Mouse (Mus musculus) intestine, postnatal 0 days (tissue): ENCODE measurements around the gene Fam189b. TPM values are rescaled to one million over a fixed set of nuclear protein-coding genes. Genes with fewer than 3 reads are reported as not detected.
"Not testable (repeated sequence)": the region's sequence is repeated elsewhere in the genome, so short reads cannot be mapped to it uniquely, and the experiment has no call there.

Experiments used
- ATAC-seq: fragments of 200-750 bp; cut with Nextera tagmentation; 2 replicates; pipeline ENCODE4 v1.8.0; 2017; ENCODE audit warnings: mild to moderate bottlenecking, moderate TSS enrichment, moderate library complexity
- H3K27ac ChIP-seq: fragments of 300-500 bp; sonication (generic); 2 replicates; pipeline ENCODE4 v1.5.1; 2014; ENCODE audit warnings: mild to moderate bottlenecking, low read depth, low read length, moderate library complexity
- H3K27me3 ChIP-seq: fragments of 300-500 bp; sonication (generic); replicated peaks from 2 replicates; pipeline ENCODE4 v1.6.1; 2014; ENCODE audit warnings: low read length, mixed read lengths; ENCODE audit not compliant: control insufficient read depth, insufficient read depth
- H3K36me3 ChIP-seq: fragments of 300-500 bp; sonication (generic); 2 replicates; pipeline ENCODE4 v1.6.1; 2014; ENCODE audit warnings: mild to moderate bottlenecking, moderate library complexity; ENCODE audit not compliant: control insufficient read depth, insufficient read depth
- H3K4me1 ChIP-seq: fragments of 300-500 bp; sonication (generic); replicated peaks from 2 replicates; pipeline ENCODE4 v1.6.1; 2014; ENCODE audit warnings: antibody characterized with exemption, low read length, mixed read lengths; ENCODE audit not compliant: control insufficient read depth, insufficient read depth
- H3K4me2 ChIP-seq: fragments of 300-500 bp; sonication (generic); replicated peaks from 2 replicates; pipeline ENCODE4 v1.6.1; 2014; ENCODE audit warnings: low read depth, mild to moderate bottlenecking, moderate library complexity
- H3K4me3 ChIP-seq: fragments of 300-500 bp; sonication (generic); 2 replicates; pipeline ENCODE4 v1.5.1; 2014; ENCODE audit warnings: low read depth, low read length
- H3K9ac ChIP-seq: fragments of 300-500 bp; sonication (generic); 2 replicates; pipeline ENCODE4 v1.6.1; 2014; ENCODE audit warnings: mild to moderate bottlenecking, low read depth, low read length
- H3K9me3 ChIP-seq: fragments of 300-500 bp; sonication (generic); 2 replicates; pipeline ENCODE4 v1.6.1; 2016; ENCODE audit warnings: mixed run types; ENCODE audit not compliant: control insufficient read depth
- CTCF ChIP-seq: sonication (generic); IDR thresholded peaks from 2 replicates; pipeline ENCODE4 v1.5.1; 2016; ENCODE audit warnings: low read depth, mild to moderate bottlenecking, control low read depth, antibody characterized with exemption, moderate library complexity
- WGBS: fragments of 180-500 bp; shearing (Covaris S2); extraction: QIAGEN DNeasy Blood & Tissue Kit; methylation state at CpG from one replicate; pipeline ENCODE4 v1.1.7; 2014; 5-methylcytosine and 5-hydroxymethylcytosine counted together
- polyA plus RNA-seq: library from polyadenylated mRNA; unstranded; fragments of >200 nt; fragmentation: Nextera tagmentation; extraction: Ambion mirVana; gene quantifications from 2 replicates; pipeline ENCODE4 v1.2.1, GENCODE M21; 2015

Fam189b gene
- polyA plus RNA-seq, 1 experiment from 2014 or later = 4.9 TPM

- 5% methylated on average over 19 of the region's 19 CpGs for WGBS
- no peak for ATAC-seq
- Histone ChIP-seq H3K36me3 (peaks cover 9% of the 10 kb centered on the region; the same call in 1 of the 2 replicates), H3K9ac (peak within 1 kb of the TSS; percentile 72), H3K4me1 (peaks cover 16% of the 10 kb centered on the region; the same call in 1 of the 2 replicates), H3K4me3 (peak within 1 kb of the TSS; percentile 74), H3K27me3 (no peaks in the 10 kb centered on the region), H3K9me3 (no peaks in the 10 kb centered on the region), H3K27ac (peak within 1 kb of the TSS; percentile 92), H3K4me2 (peak within 1 kb of the TSS; percentile 87)
- no peak for TF ChIP-seq CTCF
Measured at GRCm38 (mm10) chr3:89214681-89215411, 31.9 kb downstream of the Fam189b start, which contains the start of gene Thbs3. TSS of gene Thbs3 (plus strand) at chr3:89215180.

DNA sequence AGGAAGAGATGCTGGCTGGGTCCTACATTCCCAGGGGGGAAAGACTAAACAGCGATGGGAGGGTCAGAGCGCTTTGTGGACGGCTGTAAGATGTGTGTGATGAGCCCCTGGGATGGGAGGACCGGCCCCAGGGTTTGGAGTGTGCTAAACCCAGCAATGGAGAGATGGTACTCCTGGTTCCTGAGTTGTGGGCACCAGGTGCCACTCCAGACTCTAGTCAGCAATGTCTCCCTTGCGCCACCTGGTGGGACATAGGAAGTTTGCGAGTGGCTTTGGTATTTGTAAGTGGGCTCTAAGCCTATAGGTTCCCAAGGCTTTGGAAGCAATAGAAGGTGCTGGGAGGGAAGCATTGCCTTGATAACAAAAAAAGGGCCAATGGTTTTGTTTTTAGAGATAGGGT, 32.9 kb downstream of the Fam189b start:
- Histone ChIP-seq H3K4me1 (peaks cover 16% of the 10 kb centered on the region; the same call in 1 of the 2 replicates), H3K27me3 (no peaks in the 10 kb centered on the region), H3K36me3 (no peaks in the 10 kb centered on the region), H3K4me2 (peak overlapping the region; percentile 87), H3K9ac (peak overlapping the region; percentile 23; the same call in 1 of the 2 replicates), H3K4me3 (peak overlapping the region; percentile 74), H3K9me3 (no peaks in the 10 kb centered on the region), H3K27ac (no peak overlapping the region)
- WGBS = under 1% methylated on average over 6 of the region's 6 CpGs
- peak; percentile 96 for TF ChIP-seq CTCF
- ATAC-seq = peak; percentile 26

- not testable (repeated sequence) for H3K27me3 ChIP-seq, H3K9me3 ChIP-seq, H3K27ac ChIP-seq, H3K4me3 ChIP-seq, ATAC-seq, H3K4me2 ChIP-seq, H3K9ac ChIP-seq, H3K36me3 ChIP-seq
- WGBS = 74% methylated on average over 7 of the region's 7 CpGs
- H3K4me1 ChIP-seq = peaks cover 16% of the 10 kb centered on the region; the same call in 1 of the 2 replicates
Measured at GRCm38 (mm10) chr3:89216407-89216806, 33.5 kb downstream of the Fam189b start.

- H3K9ac ChIP-seq = no peak overlapping the region
- H3K4me1 ChIP-seq = peaks cover 8% of the 10 kb centered on the region; the same call in 1 of the 2 replicates
- no peak for TF ChIP-seq CTCF
- H3K9me3 ChIP-seq = no peaks in the 10 kb centered on the region
- no peak overlapping the region for H3K4me2 ChIP-seq
- H3K27ac ChIP-seq = no peak overlapping the region
- no peaks in the 10 kb centered on the region for H3K27me3 ChIP-seq
- no peak overlapping the region for H3K4me3 ChIP-seq
- WGBS = 93% methylated on average over 1 of the region's 1 CpGs
- no peaks in the 10 kb centered on the region; the same call in 1 of the 2 replicates for H3K36me3 ChIP-seq
- ATAC-seq = no peak
Measured at GRCm38 (mm10) chr3:89218271-89218670, 35.3 kb downstream of the Fam189b start.

GRCm38 (mm10) chr3:89219546-89219945, 36.6 kb downstream of the Fam189b start:
- ATAC-seq = no peak
- Histone ChIP-seq H3K9ac (no peak overlapping the region), H3K4me1 (peaks cover 5% of the 10 kb centered on the region; the same call in 1 of the 2 replicates), H3K27ac (no peak overlapping the region), H3K36me3 (no peaks in the 10 kb centered on the region; the same call in 1 of the 2 replicates), H3K4me3 (no peak overlapping the region), H3K9me3 (no peaks in the 10 kb centered on the region), H3K27me3 (no peaks in the 10 kb centered on the region), H3K4me2 (no peak overlapping the region)
- no peak for TF ChIP-seq CTCF
- WGBS = 57% methylated on average over 8 of the region's 8 CpGs

DNA sequence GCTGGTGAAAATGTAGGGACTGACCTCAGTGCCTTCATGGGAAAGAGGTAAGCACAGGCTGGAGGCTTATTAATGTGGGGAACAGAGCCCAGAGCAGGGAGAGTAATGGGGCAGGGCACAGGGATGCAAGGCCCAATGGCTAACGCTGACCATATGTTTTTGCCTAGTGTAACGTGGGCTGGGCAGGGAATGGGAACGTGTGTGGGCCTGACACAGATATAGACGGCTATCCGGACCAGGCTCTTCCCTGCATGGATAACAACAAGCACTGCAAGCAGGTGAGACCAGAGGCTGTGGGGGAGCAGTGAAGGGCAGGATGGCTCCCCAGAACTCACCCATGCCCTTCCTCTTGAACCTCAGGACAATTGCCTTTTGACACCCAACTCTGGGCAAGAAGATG, 38.2 kb downstream of the Fam189b start:
- TF ChIP-seq CTCF = no peak
- Histone ChIP-seq H3K27me3 (no peaks in the 10 kb centered on the region), H3K36me3 (no peaks in the 10 kb centered on the region; the same call in 1 of the 2 replicates), H3K9me3 (no peaks in the 10 kb centered on the region), H3K4me1 (no peaks in the 10 kb centered on the region), H3K27ac (no peak overlapping the region), H3K4me2 (no peak overlapping the region), H3K9ac (no peak overlapping the region), H3K4me3 (no peak overlapping the region)
- ATAC-seq = no peak
- WGBS = 82% methylated on average over 5 of the region's 5 CpGs
